Mouse (Mus musculus): ENCODE results near the gene Olfr434. TPM values are rescaled to one million over a fixed set of nuclear protein-coding genes. Genes with fewer than 3 reads are reported as not detected.

Olfr434 gene
- total RNA-seq, 2 experiments from 2014 or later = not detected

Other genes with a start within 250 kb of the Olfr434 start
- gene Olfr441, start 106.7 kb upstream of the Olfr434 start, total RNA-seq (2021) = not detected
- gene Olfr237-ps1, start 66.5 kb upstream of the Olfr434 start, total RNA-seq (2021) = not detected
- not detected for gene Olfr437, start 49.7 kb upstream of the Olfr434 start, total RNA-seq (2021)
- not detected for gene Olfr13, start 40.9 kb upstream of the Olfr434 start, total RNA-seq (2021)
- not detected for gene Olfr435, start 15.9 kb upstream of the Olfr434 start, total RNA-seq (2021)
- gene Olfr47, start 18.5 kb downstream of the Olfr434 start, total RNA-seq (2021) = not detected
- gene Arhgef5, start 52.6 kb downstream of the Olfr434 start, total RNA-seq (2021) = 10 to 100 TPM; 15.5 to 17.8 TPM
- not detected for gene Nobox, start 96.5 kb downstream of the Olfr434 start, total RNA-seq (2021)